Mouse (Mus musculus) WW6 (cell line): Measurements from ENCODE around the gene Fgf5.

ENCODE experiments used
- DNase-seq: peaks from one replicate; pipeline ENCODE4 v3.0.0-alpha.2; 2013; ENCODE audit warnings: low read depth, low spot score

Fgf5 gene

GRCm38 (mm10) chr5:98300079-98300478 lies 46.1 kb downstream of the Fgf5 start:
- no peak for DNase-seq

- DNase-seq = no peak
These were observed 51.7 kb downstream of the Fgf5 start for GRCm38 (mm10) chr5:98305673-98306072.

GRCm38 (mm10) chr5:98306528-98306927 lies 52.5 kb downstream of the Fgf5 start:
- DNase-seq = no peak

GRCm38 (mm10) chr5:98326625-98327024 lies 72.6 kb downstream of the Fgf5 start:
- no peak for DNase-seq
